Mouse (Mus musculus) liver, embryonic 14.5 days (tissue): ENCODE results near the gene Cux1.

ENCODE experiments used
- CTCF ChIP-seq: IDR thresholded peaks from 2 replicates; pipeline ENCODE4 v1.5.1; 2016; ENCODE audit warnings: antibody characterized with exemption, low read depth, control low read depth
- EP300 ChIP-seq: IDR thresholded peaks from 2 replicates; pipeline ENCODE4 v1.6.1; 2016; ENCODE audit warnings: antibody characterized with exemption, low read depth

- TF ChIP-seq CTCF (no peak), EP300 (no peak)
Observed at GRCm38 (mm10) chr5:136488223-136488622, 79.1 kb downstream of the Cux1 start.
